Mouse (Mus musculus) ovary, adult 18-20 months (tissue): Measurements from ENCODE around the gene Gng12.
A peak's percentile ranks its signal among the peaks of the same experiment; 100 is the strongest.
"Not testable (repeated sequence)": the region's sequence is repeated elsewhere in the genome, so short reads cannot be mapped to it uniquely, and the experiment has no call there.

Experiments used
- DNase-seq: peaks from one replicate; pipeline ENCODE4 v3.0.0; 2022; ENCODE audit warnings: low spot score, mixed read lengths

The Gng12 gene

GRCm38 (mm10) chr6:67029312-67029950, 133.2 kb downstream of the Gng12 start:
- no peak for DNase-seq

GRCm38 (mm10) chr6:67029987-67030386, 133.8 kb downstream of the Gng12 start:
- no peak for DNase-seq

- DNase-seq, result no peak
Measured at GRCm38 (mm10) chr6:67030416-67030815, 134.2 kb downstream of the Gng12 start.

GRCm38 (mm10) chr6:67030846-67031245, 134.6 kb downstream of the Gng12 start:
- DNase-seq, result no peak

GRCm38 (mm10) chr6:67032551-67032950, 136.4 kb downstream of the Gng12 start:
- DNase-seq, result not testable (repeated sequence)

GRCm38 (mm10) chr6:67032972-67033371, 136.8 kb downstream of the Gng12 start:
- DNase-seq, result not testable (repeated sequence)

GRCm38 (mm10) chr6:67033604-67034003, 137.4 kb downstream of the Gng12 start:
- no peak for DNase-seq

- DNase-seq, result no peak
Measured at GRCm38 (mm10) chr6:67034331-67035130, 138.3 kb downstream of the Gng12 start.

- DNase-seq, result no peak
Measured at GRCm38 (mm10) chr6:67035388-67036299, 139.4 kb downstream of the Gng12 start.

- DNase-seq, result peak; percentile 72
Measured at GRCm38 (mm10) chr6:67036356-67036811, 140.2 kb downstream of the Gng12 start.

GRCm38 (mm10) chr6:67036837-67037628, 140.8 kb downstream of the Gng12 start, which contains the start of gene Gadd45a:
Gene Gadd45a (minus strand): TSS chr6:67037457.
- DNase-seq, result peak; percentile 98

GRCm38 (mm10) chr6:67038964-67039363, 142.8 kb downstream of the Gng12 start:
- DNase-seq, result no peak

- DNase-seq, result no peak
Measured at GRCm38 (mm10) chr6:67040904-67041410, 144.8 kb downstream of the Gng12 start.

GRCm38 (mm10) chr6:67045424-67045823, 149.2 kb downstream of the Gng12 start:
- DNase-seq, result no peak

GRCm38 (mm10) chr6:67046937-67047336, 150.7 kb downstream of the Gng12 start:
- DNase-seq, result no peak

GRCm38 (mm10) chr6:67048052-67048691, 152.0 kb downstream of the Gng12 start:
- no peak for DNase-seq

- DNase-seq, result no peak
Measured at GRCm38 (mm10) chr6:67048880-67049694, 152.9 kb downstream of the Gng12 start.

- DNase-seq, result no peak
Measured at GRCm38 (mm10) chr6:67049695-67050038, 153.5 kb downstream of the Gng12 start.

- no peak for DNase-seq
Measured at GRCm38 (mm10) chr6:67050063-67050462, 153.9 kb downstream of the Gng12 start.
